Mouse (Mus musculus) midbrain, embryonic 11.5 days (tissue): ENCODE measurements around the gene Duoxa1. TPM values are rescaled to one million over a fixed set of nuclear protein-coding genes. Genes with fewer than 3 reads are reported as not detected.
A peak's percentile ranks its signal among the peaks of the same experiment; 100 is the strongest.

Source experiments
- ATAC-seq: fragments of 200-750 bp; cut with Nextera tagmentation; 2 replicates; pipeline ENCODE4 v1.8.0; 2017; ENCODE audit warnings: moderate TSS enrichment, moderate library complexity; ENCODE audit not compliant: low FRiP score
- DNase-seq: peaks from one replicate; pipeline ENCODE4 v3.0.0; 2015; ENCODE audit warnings: low spot score; ENCODE audit errors: missing footprints
- H3K27ac ChIP-seq: fragments of 300-500 bp; sonication (generic); 2 replicates; pipeline ENCODE4 v1.5.1; 2014; ENCODE audit warnings: low read depth, low read length
- H3K27me3 ChIP-seq: fragments of 300-500 bp; sonication (generic); 2 replicates; pipeline ENCODE4 v1.6.1; 2014; ENCODE audit warnings: mild to moderate bottlenecking, low read length, moderate library complexity, mixed read lengths; ENCODE audit not compliant: control insufficient read depth, insufficient read depth
- H3K36me3 ChIP-seq: fragments of 300-500 bp; sonication (generic); 2 replicates; pipeline ENCODE4 v1.6.1; 2014; ENCODE audit warnings: mild to moderate bottlenecking, low read length, moderate library complexity, mixed read lengths; ENCODE audit not compliant: control insufficient read depth, insufficient read depth
- H3K4me1 ChIP-seq: fragments of 300-500 bp; sonication (generic); 2 replicates; pipeline ENCODE4 v1.6.1; 2014; ENCODE audit warnings: low read length; ENCODE audit not compliant: control insufficient read depth, insufficient read depth
- H3K4me2 ChIP-seq: fragments of 300-500 bp; sonication (generic); 2 replicates; pipeline ENCODE4 v1.6.1; 2014; ENCODE audit warnings: mild to moderate bottlenecking, moderate library complexity
- H3K4me3 ChIP-seq: fragments of 300-500 bp; sonication (generic); 2 replicates; pipeline ENCODE4 v1.5.1; 2014; ENCODE audit warnings: low read depth, low read length
- H3K9ac ChIP-seq: fragments of 300-500 bp; sonication (generic); 2 replicates; pipeline ENCODE4 v1.6.1; 2014; ENCODE audit warnings: low read length
- H3K9me3 ChIP-seq: fragments of 300-500 bp; sonication (generic); 2 replicates; pipeline ENCODE4 v1.6.1; 2016; ENCODE audit warnings: low read length; ENCODE audit not compliant: control insufficient read depth
- WGBS: fragments of 180-500 bp; shearing (Covaris S2); extraction: QIAGEN DNeasy Blood & Tissue Kit; methylation state at CpG from one replicate; pipeline ENCODE4 v1.1.7; 2014; 5-methylcytosine and 5-hydroxymethylcytosine counted together
- polyA plus RNA-seq: library from polyadenylated mRNA; unstranded; fragments of >200 nt; fragmentation: Nextera tagmentation; extraction: Ambion mirVana; gene quantifications from 2 replicates; pipeline ENCODE4 v1.2.1, GENCODE M21; 2014

Duoxa1 gene
- polyA plus RNA-seq, 1 experiment from 2014 or later: not detected

DNA sequence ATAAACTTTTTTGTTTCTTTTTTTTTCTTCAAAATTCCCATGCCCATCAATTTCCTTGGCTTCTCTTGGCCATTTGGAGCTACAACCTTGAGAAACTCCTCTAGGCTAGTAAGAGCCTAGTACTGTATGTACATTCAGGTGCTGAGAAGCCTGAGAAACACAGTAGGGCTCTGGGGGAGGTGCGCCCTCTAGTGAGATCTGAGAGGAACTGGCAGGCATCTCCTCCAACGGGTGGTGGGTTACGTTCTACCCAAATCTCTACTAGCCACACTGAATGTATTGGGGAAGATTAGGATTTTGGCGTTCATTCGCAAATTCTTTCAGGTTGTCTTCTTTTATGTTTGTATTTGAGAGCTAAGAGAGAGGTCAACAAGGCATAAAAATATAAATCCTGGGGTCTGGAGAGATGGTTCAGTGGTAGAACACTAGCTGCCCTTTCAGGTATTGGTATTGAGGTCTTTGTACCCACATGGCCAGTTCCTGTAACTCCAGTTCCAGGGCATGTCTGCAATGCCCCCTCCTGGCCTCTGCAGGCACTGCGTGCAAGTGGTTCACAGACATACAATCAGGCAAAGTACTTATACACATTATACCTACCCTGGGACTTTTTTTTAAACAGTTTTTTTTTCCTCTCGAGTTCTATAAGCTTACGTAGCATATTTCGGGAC, 10.8 kb downstream of the Duoxa1 start:
- no peak overlapping the region for H3K4me3 ChIP-seq
- H3K9me3 ChIP-seq: no peaks in the 10 kb centered on the region
- peaks cover 18% of the 10 kb centered on the region for H3K4me1 ChIP-seq
- WGBS: 12% methylated on average over 9 of the region's 9 CpGs
- H3K27me3 ChIP-seq: peaks cover 52% of the 10 kb centered on the region
- no peaks in the 10 kb centered on the region for H3K36me3 ChIP-seq
- H3K4me2 ChIP-seq: no peak overlapping the region
- no peak overlapping the region for H3K27ac ChIP-seq
- DNase-seq: peak; percentile 93
- H3K9ac ChIP-seq: no peak overlapping the region
- 0 out of 2 replicates have a peak, but pooled peaks have one; percentile 51 for ATAC-seq

DNA sequence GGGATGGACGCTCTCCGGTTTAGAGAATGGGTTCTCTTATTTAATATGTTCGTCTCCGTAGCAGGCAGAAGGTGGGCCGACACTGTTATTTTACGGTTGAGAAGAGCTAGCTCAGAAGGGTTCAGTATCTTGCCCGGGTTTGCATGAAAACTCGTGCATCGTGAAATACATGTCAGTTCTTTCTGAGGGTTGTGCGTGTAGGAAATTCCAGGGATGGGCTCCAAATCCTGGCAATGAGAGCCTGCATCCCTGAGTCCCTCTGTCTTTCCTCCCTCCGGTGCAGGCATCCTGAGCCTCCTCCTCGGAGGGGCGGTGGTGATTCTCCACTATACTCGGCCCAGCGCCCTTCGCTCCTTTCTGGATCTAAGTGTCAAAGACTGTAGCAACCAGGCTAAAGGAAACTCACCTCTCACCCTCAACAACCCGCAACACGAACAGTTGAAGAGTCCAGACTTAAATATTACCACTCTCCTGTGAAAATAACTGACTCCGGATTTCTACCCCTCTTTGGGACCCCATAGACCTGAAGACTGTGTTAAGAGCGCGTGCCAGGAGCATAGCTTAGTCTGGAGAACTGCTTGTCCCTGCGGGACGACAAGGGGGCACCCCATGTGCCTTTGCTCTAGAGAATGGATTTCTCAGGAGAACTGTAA, 11.5 kb downstream of the Duoxa1 start:
- Histone ChIP-seq H3K36me3 (no peaks in the 10 kb centered on the region), H3K9me3 (no peaks in the 10 kb centered on the region), H3K4me1 (peaks cover 21% of the 10 kb centered on the region), H3K4me3 (peak overlapping the region; percentile 14), H3K4me2 (peak overlapping the region; percentile 39), H3K27me3 (peaks cover 58% of the 10 kb centered on the region), H3K9ac (no peak overlapping the region), H3K27ac (no peak overlapping the region)
- ATAC-seq (no peak), DNase-seq (peak; percentile 94)
- WGBS: 8% methylated on average over 23 of the region's 23 CpGs

GRCm38 (mm10) chr2:122301081-122301920, 12.2 kb downstream of the Duoxa1 start:
- DNase-seq (peak; percentile 95), ATAC-seq (peak; percentile 43)
- Histone ChIP-seq H3K4me3 (peak overlapping the region; percentile 14), H3K4me2 (peak overlapping the region; percentile 39), H3K4me1 (peaks cover 21% of the 10 kb centered on the region), H3K27ac (no peak overlapping the region), H3K9me3 (no peaks in the 10 kb centered on the region), H3K9ac (no peak overlapping the region), H3K36me3 (no peaks in the 10 kb centered on the region), H3K27me3 (peaks cover 64% of the 10 kb centered on the region)
- WGBS: under 1% methylated on average over 47 of the region's 48 CpGs

DNA sequence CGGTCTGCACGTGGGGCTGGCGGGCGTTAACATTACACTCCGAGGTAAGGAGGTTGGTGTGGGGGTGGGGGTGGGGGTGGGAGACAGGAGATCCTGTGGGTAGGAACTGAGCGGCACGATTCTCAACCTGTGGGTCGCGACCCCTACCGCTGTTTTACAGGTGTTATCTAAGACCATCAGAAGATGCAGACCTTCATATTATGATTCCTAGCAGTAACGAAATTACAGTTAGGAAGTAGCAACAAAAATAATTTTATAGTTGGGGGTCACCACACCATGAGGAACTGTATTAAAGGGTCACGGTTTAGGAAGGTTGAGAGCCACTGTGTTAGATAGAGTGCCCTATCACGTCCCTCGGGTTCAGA, 12.9 kb downstream of the Duoxa1 start:
- no peak overlapping the region for H3K9ac ChIP-seq
- peaks cover 21% of the 10 kb centered on the region for H3K4me1 ChIP-seq
- H3K36me3 ChIP-seq: no peaks in the 10 kb centered on the region
- H3K4me3 ChIP-seq: no peak overlapping the region
- peaks cover 71% of the 10 kb centered on the region for H3K27me3 ChIP-seq
- H3K4me2 ChIP-seq: no peak overlapping the region
- DNase-seq (no peak), ATAC-seq (no peak)
- no peaks in the 10 kb centered on the region for H3K9me3 ChIP-seq
- H3K27ac ChIP-seq: no peak overlapping the region
- 4% methylated on average over 14 of the region's 14 CpGs for WGBS

- Histone ChIP-seq H3K4me3 (no peak overlapping the region), H3K27me3 (peaks cover 76% of the 10 kb centered on the region), H3K4me2 (no peak overlapping the region), H3K36me3 (no peaks in the 10 kb centered on the region), H3K4me1 (peaks cover 21% of the 10 kb centered on the region), H3K9me3 (no peaks in the 10 kb centered on the region), H3K27ac (no peak overlapping the region), H3K9ac (no peak overlapping the region)
- no peak for ATAC-seq
- WGBS: 6% methylated on average over 14 of the region's 14 CpGs
- DNase-seq: peak; percentile 91
These were observed 13.4 kb downstream of the Duoxa1 start for GRCm38 (mm10) chr2:122299911-122300655.

DNA sequence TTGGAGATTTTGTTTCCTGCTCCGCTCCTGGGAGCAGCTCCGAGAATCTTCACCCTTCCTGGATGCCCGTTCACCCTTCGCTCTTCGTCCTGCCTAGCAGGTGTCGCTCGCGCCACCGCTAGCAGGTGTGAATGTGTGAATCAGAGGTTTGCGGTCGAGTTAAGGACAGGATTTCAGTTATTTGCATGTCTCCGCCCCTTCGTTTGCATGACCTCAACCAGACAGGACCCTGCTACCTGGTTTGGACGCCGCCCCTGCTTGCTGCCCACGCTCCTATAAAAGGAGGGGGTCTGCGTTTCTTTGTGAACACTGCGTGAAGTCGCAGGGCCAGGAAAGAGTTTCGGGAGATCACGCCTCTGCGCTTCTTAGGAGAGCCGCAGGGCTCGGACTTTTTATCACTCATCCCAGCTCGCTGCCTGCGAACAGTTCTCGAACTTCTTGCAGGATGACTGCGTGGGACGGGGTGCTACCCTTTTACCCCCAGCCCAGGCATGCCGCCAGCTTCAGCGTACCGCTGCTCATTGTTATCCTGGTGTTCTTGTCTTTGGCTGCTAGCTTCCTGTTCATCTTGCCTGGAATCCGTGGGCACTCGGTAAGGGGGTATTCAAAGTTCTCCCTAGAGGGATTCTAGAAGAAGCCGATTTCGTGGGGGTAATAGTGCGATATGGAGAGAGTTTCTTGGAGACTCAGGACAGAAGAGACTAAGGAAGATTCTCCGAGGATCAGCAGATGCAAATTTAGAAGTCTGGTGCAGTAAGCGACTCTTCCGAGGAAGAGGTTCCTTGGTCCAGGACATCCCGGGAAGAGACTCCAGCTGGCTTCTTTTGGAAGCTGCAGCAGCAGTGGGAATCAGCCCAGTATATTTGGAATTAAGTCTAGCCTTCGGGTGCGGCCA, 14.7 kb downstream of the Duoxa1 start, which contains the start of gene Duoxa2:
TSS of gene Duoxa2 (plus strand) at position 305 of the 895 bp plus-strand sequence.
- ATAC-seq (no peak), DNase-seq (peak; percentile 96)
- WGBS: under 1% methylated on average over 43 of the region's 43 CpGs
- Histone ChIP-seq H3K4me2 (peak within 1 kb of the TSS; percentile 31), H3K27me3 (peaks cover 86% of the 10 kb centered on the region), H3K9me3 (no peaks in the 10 kb centered on the region), H3K4me3 (peak within 1 kb of the TSS; percentile 21), H3K4me1 (peaks cover 21% of the 10 kb centered on the region), H3K36me3 (no peaks in the 10 kb centered on the region), H3K27ac (no peak within 1 kb of the TSS), H3K9ac (no peak within 1 kb of the TSS)

DNA sequence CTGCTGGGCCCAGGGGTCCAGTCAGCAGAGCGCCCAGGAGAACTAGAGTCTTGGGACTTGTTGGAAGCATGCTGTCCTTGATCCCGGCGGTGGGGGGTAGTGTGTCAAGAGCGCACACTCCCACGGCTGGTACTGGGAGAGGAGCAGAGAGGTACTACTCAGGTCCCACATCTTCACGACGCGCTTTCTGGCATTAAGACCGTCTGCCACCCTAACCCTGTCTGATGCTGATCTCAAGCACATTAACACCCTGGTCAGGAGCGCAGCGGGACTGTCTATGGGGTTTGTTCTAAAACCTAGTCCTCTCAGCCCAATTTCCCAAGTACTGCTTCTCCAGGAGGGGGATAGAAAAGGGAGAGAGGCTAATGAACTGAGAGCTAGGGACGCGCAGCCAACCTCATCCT, 15.4 kb downstream of the Duoxa1 start, which contains the start of gene Duox2:
TSS of gene Duox2 (minus strand) at position 354 of the 404 bp plus-strand sequence.
- ATAC-seq (no peak), DNase-seq (peak; percentile 95)
- peak within 1 kb of the TSS; percentile 31 for H3K4me2 ChIP-seq
- no peak within 1 kb of the TSS for H3K9ac ChIP-seq
- peak within 1 kb of the TSS; percentile 21 for H3K4me3 ChIP-seq
- H3K9me3 ChIP-seq: no peaks in the 10 kb centered on the region
- under 1% methylated on average over 13 of the region's 13 CpGs for WGBS
- no peaks in the 10 kb centered on the region for H3K36me3 ChIP-seq
- H3K27me3 ChIP-seq: peaks cover 85% of the 10 kb centered on the region
- H3K4me1 ChIP-seq: peaks cover 21% of the 10 kb centered on the region
- H3K27ac ChIP-seq: no peak within 1 kb of the TSS
